Mouse (Mus musculus) intestine, embryonic 16.5 days (tissue): ENCODE measurements around the gene Scaf4. TPM values are rescaled to one million over a fixed set of nuclear protein-coding genes. Genes with fewer than 3 reads are reported as not detected.
"Not testable (repeated sequence)": the region's sequence is repeated elsewhere in the genome, so short reads cannot be mapped to it uniquely, and the experiment has no call there.

Source experiments
- ATAC-seq: fragments of 200-750 bp; cut with Nextera tagmentation; 2 replicates; pipeline ENCODE4 v1.8.0; 2017; ENCODE audit warnings: moderate TSS enrichment, moderate library complexity
- H3K27ac ChIP-seq: fragments of 300-500 bp; sonication (generic); 2 replicates; pipeline ENCODE4 v1.5.1; 2014; ENCODE audit warnings: mild to moderate bottlenecking, low read length
- H3K27me3 ChIP-seq: fragments of 300-500 bp; sonication (generic); replicated peaks from 2 replicates; pipeline ENCODE4 v1.6.1; 2014; ENCODE audit warnings: low read length, control low read depth, mixed read lengths; ENCODE audit not compliant: control insufficient read depth, insufficient read depth
- H3K36me3 ChIP-seq: fragments of 300-500 bp; sonication (generic); 2 replicates; pipeline ENCODE4 v1.6.1; 2014; ENCODE audit warnings: low read length, control low read depth; ENCODE audit not compliant: control insufficient read depth, insufficient read depth
- H3K4me1 ChIP-seq: fragments of 300-500 bp; sonication (generic); 2 replicates; pipeline ENCODE4 v1.6.1; 2014; ENCODE audit warnings: low read length, control low read depth, mixed read lengths; ENCODE audit not compliant: control insufficient read depth, insufficient read depth
- H3K4me2 ChIP-seq: fragments of 300-500 bp; sonication (generic); 2 replicates; pipeline ENCODE4 v1.6.1; 2014; ENCODE audit warnings: low read depth, low read length, control low read depth
- H3K4me3 ChIP-seq: fragments of 300-500 bp; sonication (generic); 2 replicates; pipeline ENCODE4 v1.5.1; 2014; ENCODE audit warnings: mild to moderate bottlenecking, low read length
- H3K9ac ChIP-seq: fragments of 300-500 bp; sonication (generic); 2 replicates; pipeline ENCODE4 v1.6.1; 2014; ENCODE audit warnings: low read depth, low read length
- H3K9me3 ChIP-seq: fragments of 300-500 bp; sonication (generic); 2 replicates; pipeline ENCODE4 v1.6.1; 2016; ENCODE audit warnings: low read length, control low read depth; ENCODE audit not compliant: control insufficient read depth
- WGBS: fragments of 180-500 bp; shearing (Covaris S2); extraction: QIAGEN DNeasy Blood & Tissue Kit; methylation state at CpG from one replicate; pipeline ENCODE4 v1.1.7; 2014; 5-methylcytosine and 5-hydroxymethylcytosine counted together
- polyA plus RNA-seq: library from polyadenylated mRNA; unstranded; fragments of >200 nt; fragmentation: Nextera tagmentation; extraction: Ambion mirVana; gene quantifications from 2 replicates; pipeline ENCODE4 v1.2.1, GENCODE M21; 2015

Gene Scaf4
- polyA plus RNA-seq, 1 experiment from 2014 or later = 15.4 TPM

GRCm38 (mm10) chr16:90229897-90230296, 54.4 kb downstream of the Scaf4 start:
- H3K4me2 ChIP-seq = no peak overlapping the region
- no peak overlapping the region for H3K9ac ChIP-seq
- no peak for ATAC-seq
- no peaks in the 10 kb centered on the region for H3K4me1 ChIP-seq
- no peaks in the 10 kb centered on the region for H3K9me3 ChIP-seq
- H3K27ac ChIP-seq = no peak overlapping the region
- H3K27me3 ChIP-seq = no peaks in the 10 kb centered on the region
- no peak overlapping the region for H3K4me3 ChIP-seq
- peaks cover 17% of the 10 kb centered on the region for H3K36me3 ChIP-seq
- WGBS = 88% methylated on average over 6 of the region's 6 CpGs

GRCm38 (mm10) chr16:90221441-90222070, 62.7 kb downstream of the Scaf4 start:
- Histone ChIP-seq H3K9ac (peak overlapping the region; percentile 93), H3K27ac (peak overlapping the region; percentile 92), H3K4me3 (peak overlapping the region; percentile 95), H3K9me3 (no peaks in the 10 kb centered on the region), H3K4me1 (peaks cover 11% of the 10 kb centered on the region), H3K36me3 (peaks cover 3% of the 10 kb centered on the region; the same call in 1 of the 2 replicates), H3K4me2 (peak overlapping the region; percentile 81), H3K27me3 (no peaks in the 10 kb centered on the region)
- 2% methylated on average over 20 of the region's 20 CpGs for WGBS
- ATAC-seq = no peak

GRCm38 (mm10) chr16:90220892-90221431, 63.3 kb downstream of the Scaf4 start:
- Histone ChIP-seq H3K4me3 (peak overlapping the region; percentile 95), H3K4me2 (peak overlapping the region; percentile 81), H3K27ac (peak overlapping the region; percentile 92), H3K9ac (peak overlapping the region; percentile 93), H3K27me3 (no peaks in the 10 kb centered on the region), H3K9me3 (no peaks in the 10 kb centered on the region), H3K4me1 (peaks cover 11% of the 10 kb centered on the region), H3K36me3 (peaks cover 3% of the 10 kb centered on the region; the same call in 1 of the 2 replicates)
- peak; percentile 81 for ATAC-seq
- under 1% methylated on average over 50 of the region's 52 CpGs for WGBS

GRCm38 (mm10) chr16:90220026-90220891, 64.0 kb downstream of the Scaf4 start, which contains the start of gene Sod1:
Sod1 (plus strand) TSS chr16:90220754.
- Histone ChIP-seq H3K27ac (peak within 1 kb of the TSS; percentile 92), H3K36me3 (peaks cover under 1% of the 10 kb centered on the region; the same call in 1 of the 2 replicates), H3K9ac (peak within 1 kb of the TSS; percentile 93), H3K4me1 (peaks cover 11% of the 10 kb centered on the region), H3K9me3 (no peaks in the 10 kb centered on the region), H3K4me3 (peak within 1 kb of the TSS; percentile 95), H3K4me2 (peak within 1 kb of the TSS; percentile 81), H3K27me3 (no peaks in the 10 kb centered on the region)
- WGBS = 2% methylated on average over 63 of the region's 63 CpGs
- peak; percentile 93 for ATAC-seq

- H3K9ac ChIP-seq, H3K27ac ChIP-seq, H3K4me2 ChIP-seq, ATAC-seq, H3K27me3 ChIP-seq, H3K9me3 ChIP-seq, H3K4me3 ChIP-seq, H3K36me3 ChIP-seq: not testable (repeated sequence)
- 65% methylated on average over 4 of the region's 4 CpGs for WGBS
- H3K4me1 ChIP-seq = peaks cover 11% of the 10 kb centered on the region
Observed at GRCm38 (mm10) chr16:90219445-90219844, 64.9 kb downstream of the Scaf4 start.

GRCm38 (mm10) chr16:90217926-90218325, 66.4 kb downstream of the Scaf4 start:
- Histone ChIP-seq H3K4me3 (no peak overlapping the region), H3K36me3 (no peaks in the 10 kb centered on the region), H3K4me2 (no peak overlapping the region), H3K27ac (no peak overlapping the region), H3K4me1 (peaks cover 10% of the 10 kb centered on the region), H3K9me3 (no peaks in the 10 kb centered on the region), H3K9ac (no peak overlapping the region), H3K27me3 (no peaks in the 10 kb centered on the region)
- 0 out of 2 replicates have a peak, but pooled peaks have one; percentile 15 for ATAC-seq
- 57% methylated on average over 4 of the region's 4 CpGs for WGBS

GRCm38 (mm10) chr16:90217356-90217755, 66.9 kb downstream of the Scaf4 start:
- no peaks in the 10 kb centered on the region for H3K27me3 ChIP-seq
- H3K36me3 ChIP-seq = no peaks in the 10 kb centered on the region
- H3K4me1 ChIP-seq = peaks cover 5% of the 10 kb centered on the region
- 51% methylated on average over 3 of the region's 3 CpGs for WGBS
- no peak overlapping the region for H3K4me3 ChIP-seq
- H3K9me3 ChIP-seq = no peaks in the 10 kb centered on the region
- H3K9ac ChIP-seq = no peak overlapping the region
- ATAC-seq = no peak
- peak overlapping the region; percentile 46 for H3K27ac ChIP-seq
- H3K4me2 ChIP-seq = no peak overlapping the region

GRCm38 (mm10) chr16:90216414-90216813, 67.9 kb downstream of the Scaf4 start:
- Histone ChIP-seq H3K27ac (peak overlapping the region; percentile 74), H3K4me3 (no peak overlapping the region), H3K36me3 (no peaks in the 10 kb centered on the region), H3K4me2 (no peak overlapping the region), H3K4me1 (peaks cover 2% of the 10 kb centered on the region; the same call in 1 of the 2 replicates), H3K9me3 (no peaks in the 10 kb centered on the region), H3K9ac (no peak overlapping the region), H3K27me3 (no peaks in the 10 kb centered on the region)
- WGBS = 60% methylated on average over 2 of the region's 2 CpGs
- peak; percentile 52 for ATAC-seq

GRCm38 (mm10) chr16:90215879-90216278, 68.4 kb downstream of the Scaf4 start:
- H3K9me3 ChIP-seq, H3K36me3 ChIP-seq, H3K27me3 ChIP-seq, H3K4me3 ChIP-seq, H3K4me1 ChIP-seq, H3K27ac ChIP-seq, H3K9ac ChIP-seq, H3K4me2 ChIP-seq, ATAC-seq: not testable (repeated sequence)
- WGBS = 81% methylated on average over 5 of the region's 5 CpGs
